Mouse (Mus musculus) intestine, embryonic 14.5 days (tissue): ENCODE results near the gene Sppl2c. TPM values are rescaled to one million over a fixed set of nuclear protein-coding genes. Genes with fewer than 3 reads are reported as not detected.
A peak's percentile ranks its signal among the peaks of the same experiment; 100 is the strongest.

ENCODE experiments used
- ATAC-seq: fragments of 200-750 bp; cut with Nextera tagmentation; replicated peaks from 2 replicates; pipeline ENCODE4 v1.8.0; 2017; ENCODE audit warnings: low read depth, moderate number of reproducible peaks, moderate TSS enrichment, moderate library complexity; ENCODE audit not compliant: low FRiP score, low TSS enrichment
- DNase-seq: peaks from one replicate; pipeline ENCODE4 v3.0.0-alpha.2; 2018; ENCODE audit warnings: low spot score
- H3K27ac ChIP-seq: fragments of 300-500 bp; sonication (generic); 2 replicates; pipeline ENCODE4 v1.5.1; 2014; ENCODE audit warnings: low read depth, mild to moderate bottlenecking, control low read depth
- H3K27me3 ChIP-seq: fragments of 300-500 bp; sonication (generic); replicated peaks from 2 replicates; pipeline ENCODE4 v1.6.1; 2014; ENCODE audit warnings: low read length, control low read depth; ENCODE audit not compliant: control insufficient read depth, insufficient read depth
- H3K36me3 ChIP-seq: fragments of 300-500 bp; sonication (generic); 2 replicates; pipeline ENCODE4 v1.6.1; 2014; ENCODE audit warnings: low read length, control low read depth; ENCODE audit not compliant: control insufficient read depth, insufficient read depth
- H3K4me1 ChIP-seq: fragments of 300-500 bp; sonication (generic); replicated peaks from 2 replicates; pipeline ENCODE4 v1.6.1; 2014; ENCODE audit warnings: low read length, control low read depth, mixed read lengths; ENCODE audit not compliant: control insufficient read depth, insufficient read depth
- H3K4me2 ChIP-seq: fragments of 300-500 bp; sonication (generic); 2 replicates; pipeline ENCODE4 v1.6.1; 2014; ENCODE audit warnings: low read length
- H3K4me3 ChIP-seq: fragments of 300-500 bp; sonication (generic); 2 replicates; pipeline ENCODE4 v1.5.1; 2014; ENCODE audit warnings: low read depth, low read length, control low read depth, mixed read lengths
- H3K9ac ChIP-seq: fragments of 300-500 bp; sonication (generic); 2 replicates; pipeline ENCODE4 v1.6.1; 2014; ENCODE audit warnings: mild to moderate bottlenecking, low read length
- H3K9me3 ChIP-seq: fragments of 300-500 bp; sonication (generic); 2 replicates; pipeline ENCODE4 v1.6.1; 2016; ENCODE audit warnings: low read length, control low read depth; ENCODE audit not compliant: control insufficient read depth
- WGBS: fragments of 180-500 bp; shearing (Covaris S2); extraction: QIAGEN DNeasy Blood & Tissue Kit; methylation state at CpG from one replicate; pipeline ENCODE4 v1.1.7; 2014; 5-methylcytosine and 5-hydroxymethylcytosine counted together
- polyA plus RNA-seq: library from polyadenylated mRNA; unstranded; fragments of >200 nt; fragmentation: Nextera tagmentation; extraction: Ambion mirVana; gene quantifications from 2 replicates; pipeline ENCODE4 v1.2.1, GENCODE M21; 2014

Gene Sppl2c
- polyA plus RNA-seq, 1 experiment from 2014 or later, result not detected

- ATAC-seq, result no peak
Observed at GRCm38 (mm10) chr11:104156391-104156790, 29.7 kb upstream of the Sppl2c start.

DNA sequence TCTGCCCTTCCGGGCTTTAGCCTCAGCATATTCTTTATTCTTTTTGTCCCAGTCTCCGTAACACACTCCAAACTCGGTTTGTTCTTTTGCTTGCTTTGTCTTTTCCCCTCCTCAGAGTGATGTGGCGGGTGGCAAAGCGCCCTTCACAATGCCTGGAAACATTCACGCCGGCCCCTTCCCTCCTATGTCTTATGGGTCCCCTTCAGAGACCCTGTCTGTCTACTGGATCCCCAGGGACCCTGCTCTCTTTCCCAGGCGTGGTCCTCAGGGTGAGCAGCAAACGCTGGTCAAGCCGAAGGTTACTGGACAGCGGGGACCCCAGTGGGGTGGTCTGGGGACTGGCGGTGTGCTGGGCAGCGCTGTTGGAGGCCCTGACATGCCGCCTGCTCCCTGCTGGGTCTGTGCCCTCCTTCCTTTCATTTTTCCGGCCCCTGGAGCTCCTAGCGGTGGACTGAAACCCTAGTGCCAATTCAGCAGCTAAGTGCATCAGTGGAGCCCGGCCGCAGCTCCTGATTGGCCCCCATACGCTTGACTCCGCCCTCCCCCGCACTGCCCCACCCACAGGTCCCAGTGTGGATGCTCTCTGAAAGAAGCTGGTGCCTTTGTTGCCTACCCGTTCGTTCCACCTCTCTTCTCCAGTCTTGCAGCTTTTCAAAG lies 28.4 kb upstream of the Sppl2c start:
- ATAC-seq (peak; percentile 77; the same call in 1 of the 2 replicates), DNase-seq (peak; percentile 82)
- Histone ChIP-seq H3K27ac (no peak overlapping the region), H3K9me3 (no peaks in the 10 kb centered on the region), H3K4me1 (no peaks in the 10 kb centered on the region; the same call in 1 of the 2 replicates), H3K4me3 (peak overlapping the region; percentile 19; the same call in 1 of the 2 replicates), H3K36me3 (no peaks in the 10 kb centered on the region), H3K4me2 (peak overlapping the region; percentile 47), H3K27me3 (peaks cover 11% of the 10 kb centered on the region), H3K9ac (no peak overlapping the region)
- 7% methylated on average over 23 of the region's 23 CpGs for WGBS

More at GRCm38 (mm10) chr11:104156391-104156790, 29.7 kb upstream of the Sppl2c start:
- Histone ChIP-seq H3K27ac (no peak overlapping the region), H3K9me3 (no peaks in the 10 kb centered on the region), H3K4me2 (no peak overlapping the region), H3K27me3 (peaks cover 11% of the 10 kb centered on the region), H3K36me3 (no peaks in the 10 kb centered on the region), H3K9ac (no peak overlapping the region), H3K4me3 (no peak overlapping the region), H3K4me1 (no peaks in the 10 kb centered on the region; the same call in 1 of the 2 replicates)
- WGBS, result 70% methylated on average over 3 of the region's 3 CpGs
- no peak for DNase-seq

- peak overlapping the region; percentile 47 for H3K4me2 ChIP-seq
- peak; percentile 54 for DNase-seq
Observed at GRCm38 (mm10) chr11:104158260-104158907, 27.7 kb upstream of the Sppl2c start.

GRCm38 (mm10) chr11:104159769-104160272 lies 26.3 kb upstream of the Sppl2c start:
- Histone ChIP-seq H3K9me3 (no peaks in the 10 kb centered on the region), H3K27ac (no peak overlapping the region), H3K4me1 (no peaks in the 10 kb centered on the region; the same call in 1 of the 2 replicates), H3K4me3 (no peak overlapping the region), H3K9ac (no peak overlapping the region), H3K36me3 (no peaks in the 10 kb centered on the region), H3K4me2 (no peak overlapping the region), H3K27me3 (peaks cover 11% of the 10 kb centered on the region)
- ATAC-seq, result no peak
- WGBS, result 79% methylated on average over 4 of the region's 4 CpGs
- DNase-seq, result no peak

More at GRCm38 (mm10) chr11:104158260-104158907, 27.7 kb upstream of the Sppl2c start:
- Histone ChIP-seq H3K27me3 (peaks cover 11% of the 10 kb centered on the region), H3K9me3 (no peaks in the 10 kb centered on the region), H3K9ac (no peak overlapping the region), H3K27ac (no peak overlapping the region), H3K4me3 (peak overlapping the region; percentile 19; the same call in 1 of the 2 replicates), H3K4me1 (no peaks in the 10 kb centered on the region; the same call in 1 of the 2 replicates), H3K36me3 (no peaks in the 10 kb centered on the region)
- ATAC-seq, result no peak
- 8% methylated on average over 17 of the region's 17 CpGs for WGBS

DNA sequence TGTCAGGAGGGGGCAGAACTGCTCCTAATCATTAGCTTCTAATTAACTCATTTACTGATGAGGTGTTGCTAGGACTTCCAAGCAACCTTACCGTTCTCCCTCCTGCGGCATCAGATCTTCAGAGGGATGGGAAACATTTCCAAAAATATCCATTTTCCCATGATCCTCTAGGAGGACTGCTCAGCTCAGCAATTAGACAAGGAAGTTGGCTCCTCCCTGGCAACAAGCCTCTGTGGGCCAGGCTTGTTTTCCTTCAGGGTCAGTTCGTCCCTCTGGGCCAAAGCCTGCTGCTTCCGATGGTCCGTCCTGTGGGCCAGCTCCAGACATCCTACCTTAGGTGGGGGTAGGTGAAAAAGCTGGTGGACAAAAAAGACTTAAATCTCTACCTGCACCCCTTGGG lies 25.0 kb upstream of the Sppl2c start:
- no peak overlapping the region for H3K9ac ChIP-seq
- WGBS, result 79% methylated on average over 5 of the region's 5 CpGs
- H3K27ac ChIP-seq, result no peak overlapping the region
- DNase-seq (no peak), ATAC-seq (no peak)
- no peaks in the 10 kb centered on the region for H3K36me3 ChIP-seq
- no peak overlapping the region for H3K4me2 ChIP-seq
- H3K4me1 ChIP-seq, result no peaks in the 10 kb centered on the region; the same call in 1 of the 2 replicates
- H3K4me3 ChIP-seq, result no peak overlapping the region
- no peaks in the 10 kb centered on the region for H3K9me3 ChIP-seq
- peaks cover 11% of the 10 kb centered on the region for H3K27me3 ChIP-seq

- WGBS, result 91% methylated on average over 10 of the region's 10 CpGs
- no peak overlapping the region for H3K4me3 ChIP-seq
- H3K4me1 ChIP-seq, result no peaks in the 10 kb centered on the region
- no peaks in the 10 kb centered on the region for H3K36me3 ChIP-seq
- H3K9ac ChIP-seq, result no peak overlapping the region
- ATAC-seq (no peak), DNase-seq (no peak)
- no peak overlapping the region for H3K27ac ChIP-seq
- no peak overlapping the region for H3K4me2 ChIP-seq
- no peaks in the 10 kb centered on the region for H3K27me3 ChIP-seq
- no peaks in the 10 kb centered on the region for H3K9me3 ChIP-seq
Observed at GRCm38 (mm10) chr11:104164257-104164656, 21.9 kb upstream of the Sppl2c start.

- Histone ChIP-seq H3K4me3 (no peak overlapping the region), H3K27ac (no peak overlapping the region), H3K9ac (no peak overlapping the region), H3K4me1 (no peaks in the 10 kb centered on the region), H3K27me3 (no peaks in the 10 kb centered on the region), H3K4me2 (no peak overlapping the region), H3K36me3 (no peaks in the 10 kb centered on the region), H3K9me3 (no peaks in the 10 kb centered on the region)
- ATAC-seq, result 0 out of 2 replicates have a peak, but pooled peaks have one; percentile 32
- WGBS, result 38% methylated on average over 12 of the region's 12 CpGs
- peak; percentile 88 for DNase-seq
Observed at GRCm38 (mm10) chr11:104171281-104171781, 14.8 kb upstream of the Sppl2c start.

DNA sequence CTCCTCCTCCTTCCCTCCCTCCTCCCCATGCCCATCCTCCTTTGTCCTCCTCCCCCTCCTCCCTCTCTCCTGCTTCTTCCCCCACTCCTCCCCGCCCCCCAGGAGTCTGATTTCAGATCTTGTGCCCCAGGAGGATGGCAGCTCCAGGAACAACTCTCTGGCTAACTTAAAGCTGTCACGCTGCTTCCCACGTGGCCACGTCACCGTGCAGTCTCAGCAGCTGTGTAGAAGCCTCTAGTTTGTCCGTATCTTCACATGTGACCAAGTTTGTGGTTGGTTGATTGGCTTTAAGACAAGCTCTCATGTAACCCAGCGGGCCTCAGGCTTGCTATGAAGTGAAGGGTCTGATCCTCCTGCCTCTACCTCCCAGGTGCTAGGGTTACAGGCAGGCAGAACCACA lies 7.2 kb upstream of the Sppl2c start:
- Histone ChIP-seq H3K4me3 (no peak overlapping the region), H3K27me3 (no peaks in the 10 kb centered on the region), H3K4me2 (no peak overlapping the region), H3K9ac (no peak overlapping the region), H3K9me3 (no peaks in the 10 kb centered on the region), H3K4me1 (no peaks in the 10 kb centered on the region), H3K36me3 (no peaks in the 10 kb centered on the region), H3K27ac (no peak overlapping the region)
- WGBS, result 34% methylated on average over 7 of the region's 7 CpGs
- DNase-seq (no peak), ATAC-seq (no peak)
